Mouse (Mus musculus): Measurements from ENCODE around the gene St3gal5. TPM values are rescaled to one million over a fixed set of nuclear protein-coding genes. Genes with fewer than 3 reads are reported as not detected.

The St3gal5 gene
- polyA plus RNA-seq, 2 experiments: 121 to 123 TPM

DNA sequence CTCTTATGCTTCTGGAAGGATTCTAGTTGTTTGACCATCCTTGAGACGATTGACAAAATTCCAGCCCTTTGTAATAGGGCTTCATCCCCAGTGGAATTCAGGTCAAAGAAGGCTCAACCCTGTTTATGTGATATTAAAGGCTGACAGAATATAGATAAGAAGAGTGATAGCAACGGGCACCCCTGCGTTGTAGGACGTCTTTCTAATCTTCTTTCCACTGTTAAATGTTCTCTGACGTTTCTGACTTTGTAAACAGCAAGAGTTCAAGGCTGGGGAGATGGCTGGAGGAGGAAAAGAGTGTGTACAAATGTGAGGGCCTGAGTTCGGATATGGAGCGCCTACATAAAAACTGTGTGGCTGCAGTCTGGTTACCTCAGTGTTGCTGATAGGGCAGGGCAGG, 7.1 kb downstream of the St3gal5 start:
- Histone ChIP-seq H3K27me3 (ENCODE audit: control insufficient read depth, insufficient read depth, low read length) (no peaks in the 10 kb centered on the region), H3K36me3 (replicated peaks; ENCODE audit: control insufficient read depth, insufficient read depth, low read depth) (peaks cover 26% of the 10 kb centered on the region), H3K27ac (peak overlapping the region; percentile 100), H3K4me2 (ENCODE audit: low read depth) (peak overlapping the region; percentile 71), H3K4me3 (ENCODE audit: insufficient read depth in 1 of 2, low read depth in 2 of 2, low read length in 2 of 2) (peak overlapping the region; percentile 4 to 39), H3K4me1 (replicated peaks; ENCODE audit: control insufficient read depth in 2 of 2, insufficient read depth in 2 of 2, low read length in 1 of 2) (peaks cover 83 to 96% of the 10 kb centered on the region in 2 experiments), H3K9ac (replicated peaks) (peak overlapping the region; percentile 60), H3K9me3 (ENCODE audit: control insufficient read depth, low read length) (no peaks in the 10 kb centered on the region)
- TF ChIP-seq EP300 (IDR thresholded peaks at IDR 0.05; ENCODE audit: low read depth) (peak; percentile 71), CTCF (IDR thresholded peaks at IDR 0.05; ENCODE audit: low read depth) (no peak)
- no peak for DNase-seq (ENCODE audit: low read depth in 3 of 3, low spot score in 3 of 3)
- ATAC-seq (ENCODE audit: insufficient read depth): no peak
- WGBS (ENCODE audit: insufficient replicate concordance): 14% methylated on average over 7 of the region's 7 CpGs

DNA sequence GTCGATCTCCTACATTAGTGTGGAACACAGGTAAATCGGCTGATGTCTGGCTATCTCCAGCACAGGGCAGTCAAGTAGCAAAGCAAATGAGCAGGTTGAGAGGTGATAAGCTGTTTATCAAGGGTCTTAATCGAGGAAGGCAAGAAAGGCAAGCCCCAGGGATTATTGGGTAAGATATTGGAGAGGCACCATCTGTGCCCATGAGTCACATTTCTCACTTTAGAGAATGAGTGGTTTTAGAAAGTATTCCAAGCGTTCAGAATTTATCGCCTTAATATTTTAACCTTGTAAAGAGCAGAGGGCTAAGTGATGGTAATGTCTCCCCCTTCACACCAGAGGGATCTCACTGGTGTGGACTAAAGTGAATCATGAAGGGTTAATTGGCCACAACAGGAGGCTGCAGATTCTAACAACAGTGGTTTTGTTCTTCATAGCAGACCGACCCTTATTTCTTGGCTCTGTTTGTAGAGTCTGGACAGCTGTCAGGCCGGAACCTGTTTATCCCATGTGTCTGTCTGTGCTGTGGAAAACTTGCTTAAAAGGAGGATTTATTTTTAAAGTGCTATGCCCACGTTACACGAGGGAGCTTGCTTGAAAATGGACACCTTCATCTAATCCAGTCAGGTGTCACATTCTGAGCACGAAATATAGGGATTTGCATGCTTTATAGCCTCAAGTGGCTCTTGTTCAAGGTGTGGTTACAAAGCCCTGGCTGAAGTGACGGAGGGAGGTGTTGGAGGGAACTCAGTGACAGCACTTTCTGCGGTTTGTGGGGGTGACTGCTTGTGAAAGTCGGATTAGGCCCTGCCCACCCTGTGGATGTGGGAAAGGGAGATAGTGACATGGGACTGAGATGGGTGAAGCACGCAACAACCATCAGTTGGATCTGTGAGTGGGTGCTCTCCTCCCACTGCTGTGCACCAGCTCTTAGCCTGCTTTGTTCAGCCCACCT, 11.8 kb downstream of the St3gal5 start:
- TF ChIP-seq EP300 (IDR thresholded peaks at IDR 0.05; ENCODE audit: low read depth) (peak; percentile 91), CTCF (IDR thresholded peaks at IDR 0.05; ENCODE audit: low read depth) (0 out of 2 replicates have a peak, but pooled peaks have one; percentile 21)
- no peaks in the 10 kb centered on the region for H3K27me3 ChIP-seq (ENCODE audit: control insufficient read depth, insufficient read depth, low read length)
- DNase-seq (ENCODE audit: low read depth in 3 of 3, low spot score in 3 of 3): peak; percentile 85 to 87 (median 85)
- peak overlapping the region; percentile 22 to 44 for H3K4me3 ChIP-seq (ENCODE audit: insufficient read depth in 1 of 2, low read depth in 2 of 2, low read length in 2 of 2)
- peaks cover 75 to 79% of the 10 kb centered on the region in 2 experiments for H3K4me1 ChIP-seq (replicated peaks; ENCODE audit: control insufficient read depth in 2 of 2, insufficient read depth in 2 of 2, low read length in 1 of 2)
- peak; percentile 90 for ATAC-seq (ENCODE audit: insufficient read depth)
- peaks cover 28% of the 10 kb centered on the region for H3K36me3 ChIP-seq (replicated peaks; ENCODE audit: control insufficient read depth, insufficient read depth, low read depth)
- peak overlapping the region; percentile 71 for H3K4me2 ChIP-seq (ENCODE audit: low read depth)
- H3K27ac ChIP-seq: peak overlapping the region; percentile 97
- H3K9ac ChIP-seq (replicated peaks): peak overlapping the region; percentile 67
- no peaks in the 10 kb centered on the region for H3K9me3 ChIP-seq (ENCODE audit: control insufficient read depth, low read length)
- 26% methylated on average over 14 of the region's 14 CpGs for WGBS (ENCODE audit: insufficient replicate concordance)

DNA sequence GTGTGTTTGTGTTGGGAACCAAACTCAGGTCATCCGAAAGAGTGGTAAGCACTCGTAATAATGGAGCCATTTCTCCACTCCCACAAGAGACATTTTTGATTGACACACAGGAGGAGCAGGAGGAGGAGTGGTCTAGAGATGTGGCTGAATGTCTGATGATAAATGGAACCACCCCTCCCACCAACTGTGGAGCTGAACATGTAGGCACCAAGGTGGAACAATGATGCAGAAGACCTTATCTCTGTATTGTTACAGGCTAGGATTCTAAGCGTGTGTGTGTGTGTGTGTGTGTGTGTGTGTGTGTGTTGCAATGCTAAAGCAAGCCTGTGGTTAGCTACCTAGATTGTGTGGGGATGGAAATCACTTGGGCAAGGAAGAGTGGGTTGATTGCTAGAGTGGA, 13.2 kb downstream of the St3gal5 start:
- TF ChIP-seq EP300 (IDR thresholded peaks at IDR 0.05; ENCODE audit: low read depth) (peak; percentile 57), CTCF (IDR thresholded peaks at IDR 0.05; ENCODE audit: low read depth) (no peak)
- Histone ChIP-seq H3K27me3 (ENCODE audit: control insufficient read depth, insufficient read depth, low read length) (no peaks in the 10 kb centered on the region), H3K4me2 (ENCODE audit: low read depth) (peak overlapping the region; percentile 71), H3K9me3 (ENCODE audit: control insufficient read depth, low read length) (no peaks in the 10 kb centered on the region), H3K9ac (replicated peaks) (peak overlapping the region; percentile 67), H3K4me1 (replicated peaks; ENCODE audit: control insufficient read depth in 2 of 2, insufficient read depth in 2 of 2, low read length in 1 of 2) (peaks cover 65% of the 10 kb centered on the region in 2 experiments), H3K27ac (peak overlapping the region; percentile 97), H3K36me3 (replicated peaks; ENCODE audit: control insufficient read depth, insufficient read depth, low read depth) (peaks cover 33% of the 10 kb centered on the region), H3K4me3 (ENCODE audit: insufficient read depth in 1 of 2, low read depth in 2 of 2, low read length in 2 of 2) (peak overlapping the region in 1 of 2 experiments; percentile 36; a peak in 2 of 4 replicates)
- DNase-seq (ENCODE audit: low read depth in 3 of 3, low spot score in 3 of 3) (no peak), ATAC-seq (ENCODE audit: insufficient read depth) (peak; percentile 44; the same call in 1 of the 2 replicates)
- WGBS (ENCODE audit: insufficient replicate concordance): 19% methylated on average over 3 of the region's 3 CpGs

DNA sequence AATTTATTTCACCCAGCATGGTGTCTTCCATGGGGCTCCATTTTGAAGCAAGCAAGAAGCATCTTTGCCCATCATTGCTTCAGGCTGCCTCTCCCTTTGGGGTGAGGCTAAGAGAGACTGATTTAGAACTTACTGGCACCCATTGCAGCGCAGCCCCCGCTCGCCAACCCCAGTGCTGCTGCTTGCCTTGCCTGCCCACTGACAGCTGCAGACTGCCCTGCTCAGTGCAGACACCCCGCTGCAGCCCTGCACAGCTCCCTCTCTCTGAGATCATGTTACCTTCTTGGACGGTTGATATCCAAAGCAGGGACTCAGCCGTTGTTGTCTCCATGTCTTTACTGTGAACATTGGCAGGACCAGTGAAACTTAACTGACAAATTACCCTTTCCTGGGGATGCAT, 15.2 kb downstream of the St3gal5 start:
- ATAC-seq (ENCODE audit: insufficient read depth): no peak

DNA sequence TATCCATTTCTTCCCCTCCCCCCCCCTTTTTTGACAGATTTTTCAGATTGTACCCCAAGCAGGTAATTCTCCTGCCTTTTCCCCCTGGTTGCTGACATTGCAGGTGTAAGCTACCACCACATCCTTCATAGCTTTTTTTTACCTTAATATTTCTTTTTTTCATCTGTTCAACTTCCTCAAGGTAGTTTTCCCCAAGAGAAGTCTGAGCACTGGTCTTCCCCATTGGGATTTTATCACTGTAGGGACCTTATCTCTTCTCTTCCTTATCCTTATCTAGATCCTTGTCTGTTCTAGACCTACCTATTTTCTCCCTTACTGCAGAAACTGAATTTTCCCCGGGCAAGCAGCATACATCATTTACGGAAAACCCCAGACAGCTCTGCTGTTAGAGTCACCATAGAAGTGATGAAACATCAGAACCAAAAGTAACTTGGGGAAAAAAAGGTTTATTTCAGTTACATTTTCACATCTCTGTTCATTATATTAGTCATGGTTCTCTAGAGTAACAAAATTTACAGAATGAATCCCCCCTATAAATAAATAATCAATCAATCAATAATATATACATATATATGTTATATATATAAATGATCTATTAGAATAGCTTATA, 15.8 kb downstream of the St3gal5 start:
- Histone ChIP-seq H3K4me3 (ENCODE audit: insufficient read depth in 1 of 2, low read depth in 2 of 2, low read length in 2 of 2) (no peak overlapping the region), H3K9me3 (ENCODE audit: control insufficient read depth, low read length) (no peaks in the 10 kb centered on the region), H3K9ac (replicated peaks) (no peak overlapping the region), H3K27ac (no peak overlapping the region), H3K36me3 (replicated peaks; ENCODE audit: control insufficient read depth, insufficient read depth, low read depth) (peaks cover 25% of the 10 kb centered on the region), H3K4me2 (ENCODE audit: low read depth) (no peak overlapping the region), H3K27me3 (ENCODE audit: control insufficient read depth, insufficient read depth, low read length) (no peaks in the 10 kb centered on the region), H3K4me1 (replicated peaks; ENCODE audit: control insufficient read depth in 2 of 2, insufficient read depth in 2 of 2, low read length in 1 of 2) (peaks cover 41 to 48% of the 10 kb centered on the region in 2 experiments)
- 73% methylated on average over 2 of the region's 2 CpGs for WGBS (ENCODE audit: insufficient replicate concordance)
- TF ChIP-seq CTCF (IDR thresholded peaks at IDR 0.05; ENCODE audit: low read depth): no peak
- no peak for TF ChIP-seq EP300 (IDR thresholded peaks at IDR 0.05; ENCODE audit: low read depth)
- ATAC-seq (ENCODE audit: insufficient read depth): no peak
- DNase-seq (ENCODE audit: low read depth in 3 of 3, low spot score in 3 of 3): no peak

More for the DNA sequence above, 15.2 kb downstream of the St3gal5 start:
- Histone ChIP-seq H3K4me3 (ENCODE audit: insufficient read depth in 1 of 2, low read depth in 2 of 2, low read length in 2 of 2) (no peak overlapping the region), H3K27me3 (ENCODE audit: control insufficient read depth, insufficient read depth, low read length) (no peaks in the 10 kb centered on the region), H3K4me2 (ENCODE audit: low read depth) (no peak overlapping the region), H3K9ac (replicated peaks) (no peak overlapping the region), H3K4me1 (replicated peaks; ENCODE audit: control insufficient read depth in 2 of 2, insufficient read depth in 2 of 2, low read length in 1 of 2) (peaks cover 47 to 52% of the 10 kb centered on the region in 2 experiments), H3K27ac (no peak overlapping the region), H3K36me3 (replicated peaks; ENCODE audit: control insufficient read depth, insufficient read depth, low read depth) (peaks cover 22% of the 10 kb centered on the region), H3K9me3 (ENCODE audit: control insufficient read depth, low read length) (no peaks in the 10 kb centered on the region)
- DNase-seq (ENCODE audit: low read depth in 3 of 3, low spot score in 3 of 3): no peak
- WGBS (ENCODE audit: insufficient replicate concordance): 80% methylated on average over 6 of the region's 6 CpGs
- TF ChIP-seq EP300 (IDR thresholded peaks at IDR 0.05; ENCODE audit: low read depth) (no peak), CTCF (IDR thresholded peaks at IDR 0.05; ENCODE audit: low read depth) (no peak)
